Mouse (Mus musculus): Measurements from ENCODE around the gene Atg2b. TPM values are rescaled to one million over a fixed set of nuclear protein-coding genes. Genes with fewer than 3 reads are reported as not detected.

Atg2b gene
- polyA plus RNA-seq, 1 experiment from 2014 or later: 10.7 TPM

DNA sequence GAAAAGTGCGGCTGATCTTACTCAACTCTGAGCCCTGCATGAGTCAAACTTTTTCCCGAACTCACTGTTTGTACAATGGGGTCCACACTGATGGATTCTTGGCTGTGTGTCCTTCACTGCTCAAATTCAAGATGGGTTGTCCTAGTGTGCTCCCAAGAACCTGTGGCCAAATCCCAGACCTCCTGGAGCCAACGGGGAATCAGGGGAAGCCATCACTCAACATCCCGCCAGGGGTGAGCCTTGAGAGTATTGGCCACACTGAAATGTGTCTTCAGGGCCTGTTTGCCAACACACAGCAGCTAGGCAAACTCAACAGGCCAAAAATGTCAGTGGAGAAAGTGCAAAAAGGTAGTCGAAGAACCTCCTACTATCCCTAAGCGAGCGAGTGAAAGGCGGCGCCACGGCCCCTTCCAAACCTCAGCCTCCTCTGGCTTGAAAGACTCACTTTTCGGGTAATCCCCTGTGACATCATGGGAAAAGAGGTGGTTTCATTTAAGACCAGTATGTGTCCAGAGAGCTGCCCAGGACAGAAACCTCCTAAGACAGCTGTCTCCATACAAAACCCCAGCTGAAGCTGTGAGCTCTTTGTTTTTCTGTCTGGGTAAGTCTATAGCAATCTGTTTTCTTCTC, 82.3 kb downstream of the Atg2b start, which contains the start of gene Bdkrb1:
Bdkrb1 (plus strand) TSS at position 505 of the 630 bp plus-strand sequence.
- 86% methylated on average over 11 of the region's 11 CpGs for WGBS
- no peak for DNase-seq (ENCODE audit: low spot score)
- no peak within 1 kb of the TSS for H3K4me3 ChIP-seq
- H3K9me3 ChIP-seq: no peaks in the 10 kb centered on the region
- H3K27me3 ChIP-seq (ENCODE audit: insufficient read depth, poor library complexity, severe bottlenecking): no peaks in the 10 kb centered on the region; the same call in 1 of the 2 replicates
- H3K4me1 ChIP-seq (replicated peaks): peaks cover 53% of the 10 kb centered on the region
- H3K27ac ChIP-seq: peak within 1 kb of the TSS; percentile 45; the same call in 1 of the 2 replicates
- H3K36me3 ChIP-seq: no peaks in the 10 kb centered on the region

DNA sequence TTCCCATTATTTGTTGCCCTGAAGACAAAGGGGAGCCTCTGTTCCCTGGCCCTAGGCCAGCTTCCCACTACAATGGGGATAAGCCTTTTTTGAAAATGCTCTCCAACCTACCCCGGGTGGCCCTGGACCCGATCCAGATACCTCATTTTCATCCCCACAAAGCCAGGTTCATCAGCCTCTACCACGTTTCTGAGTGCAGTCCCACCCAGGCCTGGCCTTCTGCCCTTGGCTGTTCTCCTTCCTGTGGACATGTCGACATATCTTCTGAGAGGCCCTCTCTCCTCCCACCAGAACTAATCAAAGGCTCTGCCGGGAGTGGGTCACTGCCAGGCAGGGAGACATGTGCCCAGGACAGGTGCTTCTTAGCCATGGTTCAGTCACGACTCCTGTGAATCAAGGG, 83.4 kb downstream of the Atg2b start:
- no peaks in the 10 kb centered on the region for H3K9me3 ChIP-seq
- no peaks in the 10 kb centered on the region; the same call in 1 of the 2 replicates for H3K27me3 ChIP-seq (ENCODE audit: insufficient read depth, poor library complexity, severe bottlenecking)
- peak overlapping the region; percentile 45; the same call in 1 of the 2 replicates for H3K27ac ChIP-seq
- DNase-seq (ENCODE audit: low spot score): no peak
- H3K36me3 ChIP-seq: no peaks in the 10 kb centered on the region
- WGBS: 79% methylated on average over 6 of the region's 6 CpGs
- H3K4me3 ChIP-seq: no peak overlapping the region
- H3K4me1 ChIP-seq (replicated peaks): peaks cover 53% of the 10 kb centered on the region

DNA sequence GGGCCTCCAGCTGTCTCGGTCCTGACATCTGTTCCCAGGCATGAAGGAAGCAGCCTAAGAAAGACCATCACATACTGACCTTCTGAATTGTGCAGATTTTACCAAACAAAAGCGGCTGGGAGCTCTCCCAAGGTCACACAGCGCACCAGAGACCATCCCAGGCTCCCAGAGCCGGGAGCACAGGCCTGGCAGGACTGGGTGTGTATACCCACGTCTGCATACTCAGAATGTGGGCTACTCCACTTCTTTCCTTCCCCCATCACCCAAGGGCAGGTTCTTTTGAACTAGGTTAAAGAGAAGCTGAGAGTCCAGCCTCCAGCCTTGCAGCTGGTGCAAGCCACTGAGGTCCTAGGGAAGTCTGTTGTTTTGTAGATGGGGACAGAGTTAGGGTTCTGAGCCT, 85.9 kb downstream of the Atg2b start:
- peak overlapping the region; percentile 56 for H3K27ac ChIP-seq
- H3K27me3 ChIP-seq (ENCODE audit: insufficient read depth, poor library complexity, severe bottlenecking): no peaks in the 10 kb centered on the region
- DNase-seq (ENCODE audit: low spot score): no peak
- H3K9me3 ChIP-seq: no peaks in the 10 kb centered on the region
- no peak overlapping the region for H3K4me3 ChIP-seq
- 45% methylated on average over 5 of the region's 5 CpGs for WGBS
- H3K4me1 ChIP-seq (replicated peaks): peaks cover 38% of the 10 kb centered on the region
- no peaks in the 10 kb centered on the region for H3K36me3 ChIP-seq

DNA sequence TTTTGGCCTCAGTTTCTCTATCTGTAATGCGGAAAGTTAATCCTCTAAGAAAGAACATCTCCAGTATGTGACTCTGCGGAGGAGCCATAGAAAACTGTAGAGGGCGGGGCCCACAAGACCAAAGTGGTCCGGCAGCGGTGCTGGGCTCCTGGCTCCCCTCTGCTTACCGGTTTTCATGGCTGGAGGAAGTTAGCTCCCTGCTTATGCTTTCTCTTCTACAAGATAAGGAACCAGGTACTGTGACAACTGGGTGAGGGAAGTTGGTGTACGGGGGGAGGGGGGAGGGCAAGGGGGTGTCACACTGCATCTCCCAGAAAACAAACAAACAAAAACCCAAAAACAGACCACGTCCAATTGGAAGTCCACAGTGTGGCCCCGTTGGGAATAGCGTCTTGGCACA, 86.5 kb downstream of the Atg2b start:
- no peak overlapping the region for H3K27ac ChIP-seq
- peaks cover 39% of the 10 kb centered on the region for H3K4me1 ChIP-seq (replicated peaks)
- no peak overlapping the region for H3K4me3 ChIP-seq
- no peaks in the 10 kb centered on the region for H3K9me3 ChIP-seq
- H3K27me3 ChIP-seq (ENCODE audit: insufficient read depth, poor library complexity, severe bottlenecking): no peaks in the 10 kb centered on the region
- DNase-seq (ENCODE audit: low spot score): no peak
- 75% methylated on average over 10 of the region's 10 CpGs for WGBS
- H3K36me3 ChIP-seq: no peaks in the 10 kb centered on the region

DNA sequence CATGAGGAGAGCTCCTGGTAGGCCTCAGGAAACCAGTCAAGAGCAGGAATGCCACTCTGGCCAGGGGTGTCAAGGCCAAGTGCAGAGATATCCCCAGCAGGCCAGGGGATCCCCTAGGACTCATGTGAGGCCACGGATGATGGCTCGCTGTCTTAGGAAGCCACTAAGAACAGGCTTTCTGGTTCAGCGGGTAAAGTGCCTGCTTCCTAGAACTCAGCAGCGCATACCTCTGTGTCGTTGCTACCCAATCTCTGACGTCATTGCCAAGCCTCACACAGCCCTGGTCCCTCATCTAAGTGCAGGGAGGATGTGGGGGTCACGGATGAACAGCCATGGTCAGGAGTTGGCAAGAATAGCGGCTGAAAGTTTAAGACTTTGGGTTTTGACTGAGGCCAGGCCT, 87.9 kb downstream of the Atg2b start:
- peaks cover 39% of the 10 kb centered on the region for H3K4me1 ChIP-seq (replicated peaks)
- H3K9me3 ChIP-seq: no peaks in the 10 kb centered on the region
- H3K27ac ChIP-seq: no peak overlapping the region
- H3K4me3 ChIP-seq: no peak overlapping the region
- DNase-seq (ENCODE audit: low spot score): no peak
- 83% methylated on average over 8 of the region's 8 CpGs for WGBS
- no peaks in the 10 kb centered on the region for H3K27me3 ChIP-seq (ENCODE audit: insufficient read depth, poor library complexity, severe bottlenecking)
- no peaks in the 10 kb centered on the region for H3K36me3 ChIP-seq

DNA sequence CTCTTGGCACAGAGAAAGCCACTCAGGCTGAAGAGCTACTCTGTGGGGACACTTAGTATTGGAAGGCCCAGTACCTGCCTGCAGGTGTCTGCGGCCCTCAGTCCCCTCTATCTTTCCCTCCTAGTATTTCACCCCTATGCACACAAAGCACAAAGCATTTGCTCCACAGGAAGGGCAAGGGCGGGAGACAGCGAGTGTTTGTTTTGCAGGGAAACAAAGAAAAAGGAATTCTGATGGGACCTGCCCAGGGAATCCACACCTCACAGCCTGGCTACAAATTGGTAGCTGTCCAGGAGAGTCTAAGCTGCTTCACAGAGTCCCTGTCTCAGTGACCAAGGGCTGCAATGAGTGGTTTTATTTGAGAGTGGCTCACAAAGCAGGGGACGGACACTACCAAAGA, 91.5 kb downstream of the Atg2b start:
- H3K4me1 ChIP-seq (replicated peaks): peaks cover 11% of the 10 kb centered on the region
- 60% methylated on average over 4 of the region's 4 CpGs for WGBS
- no peak overlapping the region; the same call in 1 of the 2 replicates for H3K27ac ChIP-seq
- no peaks in the 10 kb centered on the region for H3K27me3 ChIP-seq (ENCODE audit: insufficient read depth, poor library complexity, severe bottlenecking)
- no peaks in the 10 kb centered on the region for H3K36me3 ChIP-seq
- DNase-seq (ENCODE audit: low spot score): no peak
- no peak overlapping the region for H3K4me3 ChIP-seq
- no peaks in the 10 kb centered on the region for H3K9me3 ChIP-seq

DNA sequence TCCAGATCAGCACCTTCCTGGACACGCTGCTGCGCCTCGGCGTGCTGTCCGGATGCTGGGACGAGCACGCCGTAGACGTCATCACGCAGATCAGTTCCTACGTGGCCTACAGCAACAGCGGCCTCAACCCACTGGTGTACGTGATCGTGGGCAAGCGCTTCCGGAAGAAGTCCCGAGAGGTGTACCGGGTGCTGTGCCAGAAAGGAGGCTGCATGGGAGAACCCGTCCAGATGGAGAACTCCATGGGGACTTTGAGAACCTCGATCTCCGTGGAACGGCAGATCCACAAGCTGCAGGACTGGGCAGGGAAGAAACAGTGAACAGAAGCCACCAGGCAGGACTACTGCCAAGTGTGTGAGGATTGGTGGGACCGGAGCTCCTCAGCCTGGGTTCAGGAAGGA, 92.7 kb downstream of the Atg2b start:
- H3K4me1 ChIP-seq (replicated peaks): peaks cover 11% of the 10 kb centered on the region
- 95% methylated on average over 23 of the region's 23 CpGs for WGBS
- H3K9me3 ChIP-seq: no peaks in the 10 kb centered on the region
- no peaks in the 10 kb centered on the region for H3K27me3 ChIP-seq (ENCODE audit: insufficient read depth, poor library complexity, severe bottlenecking)
- no peak for DNase-seq (ENCODE audit: low spot score)
- H3K4me3 ChIP-seq: no peak overlapping the region
- no peak overlapping the region for H3K27ac ChIP-seq
- no peaks in the 10 kb centered on the region for H3K36me3 ChIP-seq

DNA sequence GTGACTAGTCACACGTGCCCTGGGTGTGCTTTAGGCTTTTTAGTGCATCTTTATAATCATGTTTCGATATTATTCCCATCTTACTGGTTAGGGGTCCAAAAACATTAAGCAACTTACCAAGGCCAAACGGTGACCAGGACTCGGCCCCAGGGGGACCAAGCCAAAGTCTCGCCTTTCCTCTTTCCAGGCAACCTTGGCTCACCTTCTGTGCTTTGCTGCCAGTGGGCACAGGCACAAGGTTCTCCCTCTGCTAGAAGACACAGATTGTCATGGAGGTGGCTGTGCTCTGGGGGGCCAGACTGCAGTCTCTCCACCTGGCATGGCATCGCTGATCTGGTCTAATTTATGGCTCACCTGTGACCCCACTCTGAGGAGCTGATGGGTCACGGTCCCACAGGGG, 94.2 kb downstream of the Atg2b start:
- WGBS: 86% methylated on average over 7 of the region's 7 CpGs
- H3K4me1 ChIP-seq (replicated peaks): peaks cover 11% of the 10 kb centered on the region

DNA sequence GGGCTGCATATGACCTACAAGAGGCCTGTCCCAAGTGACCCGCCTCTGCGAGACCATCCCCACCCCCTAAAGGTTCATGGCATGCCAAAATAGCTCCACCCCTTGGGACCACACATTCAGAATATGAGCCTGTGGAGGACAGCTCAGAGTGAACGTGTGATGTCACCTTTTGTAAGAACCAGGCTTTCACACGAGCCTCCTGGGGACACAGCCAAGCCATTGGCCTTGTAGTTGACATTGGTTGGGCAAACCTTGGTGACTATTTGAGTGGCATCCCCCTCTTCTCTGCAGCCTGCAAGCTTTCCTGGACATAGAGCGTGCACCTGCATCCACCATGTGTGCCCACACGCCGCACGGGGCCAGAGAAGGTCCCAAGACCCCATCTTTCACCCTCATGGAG, 97.5 kb downstream of the Atg2b start:
- DNase-seq (ENCODE audit: low spot score): no peak
- no peaks in the 10 kb centered on the region; the same call in 1 of the 2 replicates for H3K27me3 ChIP-seq (ENCODE audit: insufficient read depth, poor library complexity, severe bottlenecking)
- H3K36me3 ChIP-seq: no peaks in the 10 kb centered on the region

More for the DNA sequence above, 94.2 kb downstream of the Atg2b start:
- no peaks in the 10 kb centered on the region; the same call in 1 of the 2 replicates for H3K27me3 ChIP-seq (ENCODE audit: insufficient read depth, poor library complexity, severe bottlenecking)
- DNase-seq (ENCODE audit: low spot score): no peak
- H3K36me3 ChIP-seq: no peaks in the 10 kb centered on the region
- H3K9me3 ChIP-seq: no peaks in the 10 kb centered on the region
- H3K27ac ChIP-seq: no peak overlapping the region
- no peak overlapping the region for H3K4me3 ChIP-seq

DNA sequence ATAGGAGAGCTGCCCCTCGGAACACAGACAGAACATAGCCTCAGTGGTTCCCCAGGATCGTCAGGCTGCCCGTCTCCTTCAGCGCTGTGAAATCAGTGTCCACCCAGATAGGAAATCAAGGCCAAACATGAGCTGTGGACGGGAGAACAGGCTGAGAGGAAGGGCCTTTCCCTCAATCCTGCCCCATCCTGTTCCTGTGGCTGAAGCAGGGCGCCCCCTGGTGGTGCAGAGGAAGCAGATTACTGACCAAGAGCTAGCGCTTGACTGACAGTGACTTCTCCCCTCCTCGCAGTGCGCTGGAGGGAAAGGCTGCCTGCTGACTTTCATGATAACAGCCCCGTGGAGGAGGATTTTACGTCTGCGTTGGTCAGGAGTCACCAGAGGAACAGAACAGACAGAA, 100.2 kb downstream of the Atg2b start:
- 19% methylated on average over 12 of the region's 12 CpGs for WGBS
- Histone ChIP-seq H3K27ac (peak overlapping the region; percentile 30; the same call in 1 of the 2 replicates), H3K4me3 (no peak overlapping the region), H3K9me3 (no peaks in the 10 kb centered on the region), H3K4me1 (replicated peaks) (peaks cover 27% of the 10 kb centered on the region), H3K36me3 (no peaks in the 10 kb centered on the region), H3K27me3 (ENCODE audit: insufficient read depth, poor library complexity, severe bottlenecking) (peaks cover 1% of the 10 kb centered on the region; the same call in 1 of the 2 replicates)
- DNase-seq (ENCODE audit: low spot score): peak; percentile 81

More for the DNA sequence above, 97.5 kb downstream of the Atg2b start:
- no peak overlapping the region for H3K27ac ChIP-seq
- H3K9me3 ChIP-seq: no peaks in the 10 kb centered on the region
- H3K4me3 ChIP-seq: no peak overlapping the region
- WGBS: 81% methylated on average over 8 of the region's 8 CpGs
- peaks cover 25% of the 10 kb centered on the region for H3K4me1 ChIP-seq (replicated peaks)

DNA sequence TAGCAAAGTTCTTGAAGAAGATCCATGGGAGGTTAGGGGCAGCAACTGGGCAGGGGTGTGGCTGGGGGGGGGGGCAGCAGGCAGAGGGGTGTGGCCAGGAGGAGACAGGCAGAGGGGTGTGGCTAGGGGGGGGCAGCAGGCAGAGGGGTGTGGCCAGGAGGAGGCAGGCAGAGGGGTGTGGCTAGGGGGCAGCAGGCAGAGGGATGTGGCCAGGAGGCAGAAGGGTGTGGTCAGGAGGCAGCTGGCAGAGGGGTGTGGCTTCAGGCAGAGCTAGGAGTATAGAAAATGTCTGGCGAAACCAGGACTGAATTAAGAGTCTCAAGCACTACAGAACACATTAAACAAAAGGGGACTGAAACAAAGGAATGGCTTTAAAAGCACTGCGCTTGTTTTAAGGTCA, 101.5 kb downstream of the Atg2b start:
- peaks cover 29% of the 10 kb centered on the region for H3K4me1 ChIP-seq (replicated peaks)

DNA sequence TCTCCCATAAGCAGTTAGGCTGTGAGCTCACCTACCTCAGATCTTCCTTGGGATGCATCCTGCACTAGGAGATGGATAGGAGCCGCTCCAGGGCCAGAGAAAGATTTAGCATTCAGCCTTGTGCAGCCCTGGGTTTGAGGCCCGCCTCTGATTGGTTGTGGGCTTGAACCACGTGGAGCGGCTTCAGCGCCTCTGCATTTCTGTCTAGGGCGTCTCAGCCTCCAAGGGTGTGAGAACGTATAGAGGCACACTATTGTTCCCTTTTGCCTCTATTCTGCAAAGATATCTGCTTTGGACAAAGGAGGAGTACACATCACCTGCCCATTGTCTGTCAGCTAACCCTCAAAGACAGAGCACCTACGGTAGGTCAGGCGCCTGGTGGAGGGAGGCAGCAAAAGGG, 102.5 kb downstream of the Atg2b start:
- H3K4me1 ChIP-seq (replicated peaks): peaks cover 29% of the 10 kb centered on the region
- H3K27me3 ChIP-seq (ENCODE audit: insufficient read depth, poor library complexity, severe bottlenecking): peaks cover 2% of the 10 kb centered on the region; the same call in 1 of the 2 replicates
- DNase-seq (ENCODE audit: low spot score): no peak
- H3K4me3 ChIP-seq: no peak overlapping the region
- H3K27ac ChIP-seq: no peak overlapping the region
- H3K36me3 ChIP-seq: no peaks in the 10 kb centered on the region
- H3K9me3 ChIP-seq: no peaks in the 10 kb centered on the region
- 61% methylated on average over 9 of the region's 9 CpGs for WGBS

More for the DNA sequence above, 101.5 kb downstream of the Atg2b start:
- H3K4me3 ChIP-seq: no peak overlapping the region
- H3K27ac ChIP-seq: 0 out of 2 replicates have a peak overlapping the region, but pooled peaks have one; percentile 3
- WGBS: 23% methylated on average over 2 of the region's 2 CpGs
- DNase-seq (ENCODE audit: low spot score): peak; percentile 61
- H3K36me3 ChIP-seq: no peaks in the 10 kb centered on the region
- no peaks in the 10 kb centered on the region for H3K9me3 ChIP-seq
- peaks cover 2% of the 10 kb centered on the region; the same call in 1 of the 2 replicates for H3K27me3 ChIP-seq (ENCODE audit: insufficient read depth, poor library complexity, severe bottlenecking)

DNA sequence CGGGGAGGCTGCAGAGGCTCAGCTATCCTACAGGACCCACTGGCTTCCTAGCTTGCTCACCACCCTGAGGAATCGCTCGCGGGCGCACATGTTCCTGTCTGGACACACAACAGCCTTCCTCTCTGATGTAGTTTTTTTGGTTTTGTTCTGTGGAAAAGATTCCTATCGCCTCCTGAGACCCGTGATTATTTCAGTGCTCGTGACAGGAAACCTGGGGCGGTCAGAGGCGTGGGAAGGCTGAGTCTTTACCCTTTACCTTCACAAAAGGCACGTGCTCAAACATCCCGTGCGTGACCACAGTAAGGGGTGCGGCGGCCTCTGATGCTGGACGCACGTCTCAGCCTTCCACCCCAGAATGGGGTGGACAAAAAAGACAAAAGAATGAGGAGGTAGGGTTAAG, 104.5 kb downstream of the Atg2b start:
- WGBS: 79% methylated on average over 17 of the region's 17 CpGs
- no peak overlapping the region for H3K4me3 ChIP-seq
- H3K27me3 ChIP-seq (ENCODE audit: insufficient read depth, poor library complexity, severe bottlenecking): 0 out of 2 replicates have a peak, but pooled peaks cover 2% of the 10 kb centered on the region
- DNase-seq (ENCODE audit: low spot score): no peak
- peaks cover 29% of the 10 kb centered on the region for H3K4me1 ChIP-seq (replicated peaks)
- no peak overlapping the region for H3K27ac ChIP-seq
- no peaks in the 10 kb centered on the region for H3K36me3 ChIP-seq
- no peaks in the 10 kb centered on the region for H3K9me3 ChIP-seq
